In the genomic region with DNA sequence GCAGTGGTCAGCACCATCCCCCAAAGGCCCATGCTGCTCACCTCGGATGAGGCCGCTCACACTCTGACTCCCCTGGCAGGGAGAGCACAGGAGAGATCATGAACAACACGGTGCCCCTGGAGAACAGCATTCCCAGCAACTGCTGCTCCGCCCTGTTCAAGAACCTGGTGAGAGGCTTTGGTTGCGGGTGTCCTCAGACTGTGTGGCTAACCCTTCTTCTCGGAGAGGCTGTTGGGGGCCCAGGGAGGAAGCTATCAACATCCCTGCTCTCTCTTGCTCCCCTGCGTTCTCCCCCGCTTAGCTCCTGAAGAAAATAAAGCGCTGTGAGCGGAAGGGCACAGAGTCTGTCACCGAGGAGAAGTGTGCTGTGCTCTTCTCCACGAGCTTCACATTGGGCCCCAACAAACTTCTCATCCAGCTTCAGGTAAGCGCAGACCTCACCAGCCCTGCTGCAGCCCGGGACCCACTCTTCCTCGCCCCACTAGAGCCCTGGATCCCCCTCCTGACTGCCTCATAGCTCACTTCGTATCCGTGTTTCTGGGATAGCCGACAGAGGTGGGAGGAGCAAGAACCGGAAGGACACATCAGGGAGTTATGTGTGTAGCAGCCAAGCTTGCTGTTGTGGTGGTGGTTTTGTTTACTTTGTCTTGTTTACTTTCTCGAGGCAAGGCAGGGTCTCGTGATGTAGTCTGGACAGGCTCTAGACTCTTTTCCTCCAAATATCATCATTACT, we compare ENCODE assay signal across 11 mouse cellular contexts. TPM values are rescaled to one million over a fixed set of nuclear protein-coding genes. Genes with fewer than 3 reads are reported as not detected.
DNase-seq lines count a peak whose midpoint lies in the region; ATAC-seq and TF ChIP-seq lines count a peak whose summit lies in the region.
"Had no signal": no experiment of that assay in that cellular context is flagged by ENCODE, and none has a peak within 500 bp of the region (broad histone marks: within the 10 kb centered on the region; RNA-seq: fewer than 3 reads in every experiment).

No protein-coding gene starts in this region.

- H3K36me3 ChIP-seq in kidney, postnatal 0 days (ENCODE audit: insufficient read depth, low read length): peaks cover 31% of the 10 kb centered on the region
- H3K36me3 ChIP-seq in embryonic facial prominence, embryonic 10.5 days (replicated peaks): peaks cover 27% of the 10 kb centered on the region; the same call in 1 of the 2 replicates
- H3K36me3 ChIP-seq in hindbrain, embryonic 16.5 days (ENCODE audit: control insufficient read depth, insufficient read depth, low read length): no peaks in the 10 kb centered on the region
- no peaks in the 10 kb centered on the region for H3K36me3 ChIP-seq in midbrain, embryonic 14.5 days (ENCODE audit: control insufficient read depth, insufficient read depth, low read length)

- WGBS in kidney, postnatal 0 days: 39% methylated on average over 21 of the region's 21 CpGs
- 57% methylated on average over 21 of the region's 21 CpGs for WGBS in embryonic facial prominence, embryonic 10.5 days
- 56% methylated on average over 21 of the region's 21 CpGs for WGBS in hindbrain, embryonic 16.5 days
- 58% methylated on average over 21 of the region's 21 CpGs for WGBS in midbrain, embryonic 14.5 days

- peak overlapping the region; percentile 76 for H3K27ac ChIP-seq in kidney, postnatal 0 days
- H3K27ac ChIP-seq in embryonic facial prominence, embryonic 10.5 days (replicated peaks): peak overlapping the region; percentile 52
- H3K27ac ChIP-seq in hindbrain, embryonic 16.5 days (ENCODE audit: low read depth, low read length): no peak overlapping the region
- H3K27ac ChIP-seq in midbrain, embryonic 14.5 days (replicated peaks; ENCODE audit: low read depth, low read length): no peak overlapping the region
- H3K27ac ChIP-seq: left cerebral cortex, adult 2 months had no signal

- peak; percentile 85 for DNase-seq in kidney, postnatal 0 days (ENCODE audit: low spot score)
- no peak for DNase-seq in kidney, postnatal 10 days
- DNase-seq in embryonic facial prominence, embryonic 10.5 days (ENCODE audit: low spot score): no peak
- DNase-seq in midbrain, embryonic 14.5 days: no peak
- DNase-seq in thymus, postnatal 4 days: no peak
- DNase-seq in embryo, embryonic 10 days (ENCODE audit: low spot score): no peak

- H3K9me3 ChIP-seq in kidney, postnatal 0 days (replicated peaks; ENCODE audit: low read length): no peaks in the 10 kb centered on the region
- no peaks in the 10 kb centered on the region for H3K9me3 ChIP-seq in embryonic facial prominence, embryonic 10.5 days
- no peaks in the 10 kb centered on the region for H3K9me3 ChIP-seq in hindbrain, embryonic 16.5 days (ENCODE audit: control insufficient read depth, low read length)
- H3K9me3 ChIP-seq in midbrain, embryonic 14.5 days (ENCODE audit: control insufficient read depth, low read length): no peaks in the 10 kb centered on the region

- H3K9ac ChIP-seq in kidney, postnatal 0 days (ENCODE audit: low read depth, low read length): peak overlapping the region; percentile 41
- H3K9ac ChIP-seq in hindbrain, embryonic 16.5 days (ENCODE audit: low read depth, low read length): no peak overlapping the region
- H3K9ac ChIP-seq in midbrain, embryonic 14.5 days (replicated peaks; ENCODE audit: low read length): no peak overlapping the region

- peak overlapping the region; percentile 14; the same call in 1 of the 2 replicates for H3K4me2 ChIP-seq in kidney, postnatal 0 days (ENCODE audit: low read length)
- peak overlapping the region; percentile 1; the same call in 1 of the 2 replicates for H3K4me2 ChIP-seq in hindbrain, embryonic 16.5 days (ENCODE audit: low read length)
- H3K4me2 ChIP-seq in midbrain, embryonic 14.5 days (ENCODE audit: low read length): peak overlapping the region; percentile 15; the same call in 1 of the 2 replicates

- H3K4me1 ChIP-seq in kidney, postnatal 0 days (replicated peaks; ENCODE audit: insufficient read depth, low read length): 0 out of 2 replicates have a peak, but pooled peaks cover under 1% of the 10 kb centered on the region
- peaks cover 24% of the 10 kb centered on the region for H3K4me1 ChIP-seq in embryonic facial prominence, embryonic 10.5 days
- no peaks in the 10 kb centered on the region for H3K4me1 ChIP-seq in hindbrain, embryonic 16.5 days (ENCODE audit: control insufficient read depth, insufficient read depth, low read depth, low read length)
- H3K4me1 ChIP-seq in midbrain, embryonic 14.5 days (ENCODE audit: control insufficient read depth, insufficient read depth, low read length): no peaks in the 10 kb centered on the region

- no peak for TF ChIP-seq CTCF in kidney, postnatal 0 days (IDR thresholded peaks at IDR 0.05; ENCODE audit: low read depth)

- H3K27me3 ChIP-seq in kidney, postnatal 0 days (ENCODE audit: insufficient read depth, low read length): no peaks in the 10 kb centered on the region
- peaks cover 8% of the 10 kb centered on the region for H3K27me3 ChIP-seq in embryonic facial prominence, embryonic 10.5 days (replicated peaks; ENCODE audit: low read depth, poor library complexity, severe bottlenecking)
- no peaks in the 10 kb centered on the region for H3K27me3 ChIP-seq in hindbrain, embryonic 16.5 days (replicated peaks; ENCODE audit: control insufficient read depth, insufficient read depth, low read length)
- no peaks in the 10 kb centered on the region for H3K27me3 ChIP-seq in midbrain, embryonic 14.5 days (ENCODE audit: control insufficient read depth, insufficient read depth, low read length)

- H3K4me3 ChIP-seq in kidney, postnatal 0 days (replicated peaks; ENCODE audit: low read depth, low read length): peak overlapping the region; percentile 8; the same call in 1 of the 2 replicates
- peak overlapping the region; percentile 35; the same call in 1 of the 2 replicates for H3K4me3 ChIP-seq in embryonic facial prominence, embryonic 10.5 days
- no peak overlapping the region for H3K4me3 ChIP-seq in hindbrain, embryonic 16.5 days (ENCODE audit: low read length)
- H3K4me3 ChIP-seq in midbrain, embryonic 14.5 days (replicated peaks; ENCODE audit: low read depth, low read length): no peak overlapping the region
- H3K4me3 ChIP-seq: erythroblast, embryonic 14.5 days; left cerebral cortex, adult 2 months; myocyte had no signal

- peak; percentile 21; the same call in 1 of the 2 replicates for ATAC-seq in kidney, postnatal 0 days (replicated peaks; ENCODE audit: low FRiP score, low read depth)
- no peak for ATAC-seq in hindbrain, embryonic 16.5 days
- ATAC-seq in midbrain, embryonic 14.5 days (ENCODE audit: low FRiP score, low TSS enrichment): no peak
- ATAC-seq in monocyte, adult 5-6 weeks (replicated peaks; ENCODE audit: insufficient number of reproducible peaks, low FRiP score, low TSS enrichment, poor library complexity, severe bottlenecking): no peak

RNA-seq across cellular contexts. Expression of a gene that starts 10.3 kb away (rescaled TPM):
- 26.2 and 27.0 TPM in 2 replicates for polyA plus RNA-seq in kidney, postnatal 0 days (2015; fragmentation: Nextera tagmentation; extraction: Ambion mirVana)
- polyA plus RNA-seq in embryonic facial prominence, embryonic 10.5 days (2016; fragmentation: Nextera tagmentation; extraction: Ambion mirVana): 10.4 and 11.5 TPM in 2 replicates
- polyA plus RNA-seq in hindbrain, embryonic 16.5 days (2015; fragmentation: Nextera tagmentation; extraction: Ambion mirVana): 6.0 and 8.0 TPM in 2 replicates
- polyA plus RNA-seq in midbrain, embryonic 14.5 days (2014; fragmentation: Nextera tagmentation; extraction: Ambion mirVana): 1.4 and 4.0 TPM in 2 replicates
- total RNA-seq in monocyte, adult 5-6 weeks (2017): 171 to 211 TPM (median 204 TPM) in 3 replicates

RNA-seq across cellular contexts. Expression of a gene that starts 13.6 kb away (rescaled TPM):
- polyA plus RNA-seq in kidney, postnatal 0 days (2015; fragmentation: Nextera tagmentation; extraction: Ambion mirVana): 6.6 and 6.9 TPM in 2 replicates
- polyA plus RNA-seq in embryonic facial prominence, embryonic 10.5 days (2016; fragmentation: Nextera tagmentation; extraction: Ambion mirVana): 10.0 and 10.7 TPM in 2 replicates
- 2.9 and 3.9 TPM in 2 replicates for polyA plus RNA-seq in hindbrain, embryonic 16.5 days (2015; fragmentation: Nextera tagmentation; extraction: Ambion mirVana)
- 2.6 and 3.5 TPM in 2 replicates for polyA plus RNA-seq in midbrain, embryonic 14.5 days (2014; fragmentation: Nextera tagmentation; extraction: Ambion mirVana)
- total RNA-seq in monocyte, adult 5-6 weeks (2017): 16.1 to 28.4 TPM (median 17.2 TPM) in 3 replicates

RNA-seq across cellular contexts. Expression of a gene that starts 15.3 kb away (rescaled TPM):
- 21.5 and 24.3 TPM in 2 replicates for polyA plus RNA-seq in kidney, postnatal 0 days (2015; fragmentation: Nextera tagmentation; extraction: Ambion mirVana)
- 11.6 and 12.1 TPM in 2 replicates for polyA plus RNA-seq in embryonic facial prominence, embryonic 10.5 days (2016; fragmentation: Nextera tagmentation; extraction: Ambion mirVana)
- 2.2 and 3.2 TPM in 2 replicates for polyA plus RNA-seq in hindbrain, embryonic 16.5 days (2015; fragmentation: Nextera tagmentation; extraction: Ambion mirVana)
- polyA plus RNA-seq in midbrain, embryonic 14.5 days (2014; fragmentation: Nextera tagmentation; extraction: Ambion mirVana): 0.93 and 1.2 TPM in 2 replicates
- total RNA-seq in monocyte, adult 5-6 weeks (2017): 12.6 to 35.9 TPM (median 17.8 TPM) in 3 replicates

RNA-seq across cellular contexts. Expression of a gene that starts 32.1 kb away (rescaled TPM):
- polyA plus RNA-seq in kidney, postnatal 0 days (2015; fragmentation: Nextera tagmentation; extraction: Ambion mirVana): 42.6 and 44.5 TPM in 2 replicates
- 66.6 and 70.6 TPM in 2 replicates for polyA plus RNA-seq in embryonic facial prominence, embryonic 10.5 days (2016; fragmentation: Nextera tagmentation; extraction: Ambion mirVana)
- polyA plus RNA-seq in hindbrain, embryonic 16.5 days (2015; fragmentation: Nextera tagmentation; extraction: Ambion mirVana): 109 and 125 TPM in 2 replicates
- polyA plus RNA-seq in midbrain, embryonic 14.5 days (2014; fragmentation: Nextera tagmentation; extraction: Ambion mirVana): 110 and 131 TPM in 2 replicates
- 147 to 219 TPM (median 171 TPM) in 3 replicates for total RNA-seq in monocyte, adult 5-6 weeks (2017)

RNA-seq across cellular contexts. Expression of a gene that starts 51.9 kb away (rescaled TPM):
- 0.07 and 0.18 TPM in 2 replicates for polyA plus RNA-seq in kidney, postnatal 0 days (2015; fragmentation: Nextera tagmentation; extraction: Ambion mirVana)
- polyA plus RNA-seq in embryonic facial prominence, embryonic 10.5 days (2016; fragmentation: Nextera tagmentation; extraction: Ambion mirVana): 0.54 and 0.71 TPM in 2 replicates
- 0.52 and 0.73 TPM in 2 replicates for polyA plus RNA-seq in hindbrain, embryonic 16.5 days (2015; fragmentation: Nextera tagmentation; extraction: Ambion mirVana)
- 0.62 TPM in 1 of 2 replicates, not detected in the other for polyA plus RNA-seq in midbrain, embryonic 14.5 days (2014; fragmentation: Nextera tagmentation; extraction: Ambion mirVana)
- total RNA-seq in monocyte, adult 5-6 weeks (2017): 1.6 TPM in 1 of 3 replicates, not detected in the others

Comparison
In these comparisons a context has a peak if more than half of its experiments do, and no peak if none do; other contexts are left out.
1. H3K27ac ChIP-seq: peak in kidney, postnatal 0 days (single experiment) and embryonic facial prominence, embryonic 10.5 days (single experiment); none in hindbrain, embryonic 16.5 days (single experiment) and midbrain, embryonic 14.5 days (single experiment).
2. H3K4me3 ChIP-seq: peak in kidney, postnatal 0 days (single experiment) and embryonic facial prominence, embryonic 10.5 days (single experiment); none in hindbrain, embryonic 16.5 days (single experiment) and midbrain, embryonic 14.5 days (single experiment).
3. Peak in every context shown above with its lines, with median percentiles within 50 percentile points of each other: H3K4me2 ChIP-seq.